In genomic region chr6:67026661-67027060, GRCm38 (mm10) we compare ENCODE assay signal across 18 mouse cellular contexts.
"Had no signal": no experiment of that assay in that cellular context is flagged by ENCODE, and none has a peak within 500 bp of the region (broad histone marks: within the 10 kb centered on the region; RNA-seq: fewer than 3 reads in every experiment).

No protein-coding gene starts in this region.

- DNase-seq: lung, adult 18-20 months; lung, embryonic 14.5 days; lung, postnatal 10 days; lung, postnatal 4 days; retina, postnatal 1 day; right cerebral cortex, adult 18-20 months; right cerebral cortex, postnatal 25 days; right cerebral cortex, postnatal 4 days; spleen, adult 18-20 months; thymus, adult 18-20 months; thymus, postnatal 14 days; thymus, postnatal 36 days had no signal

- H3K27me3 ChIP-seq: neural tube, embryonic 13.5 days; neural tube, embryonic 15.5 days had no signal

- H3K27ac ChIP-seq: midbrain, embryonic 10.5 days; midbrain, embryonic 13.5 days; neural tube, embryonic 13.5 days; neural tube, embryonic 15.5 days had no signal

- H3K4me2 ChIP-seq: lung, embryonic 14.5 days; midbrain, embryonic 13.5 days; neural tube, embryonic 13.5 days; neural tube, embryonic 15.5 days had no signal

- H3K4me3 ChIP-seq: midbrain, embryonic 10.5 days; midbrain, embryonic 13.5 days; myocyte; neural tube, embryonic 13.5 days; neural tube, embryonic 15.5 days had no signal

- H3K36me3 ChIP-seq: midbrain, embryonic 10.5 days; midbrain, embryonic 13.5 days; neural tube, embryonic 13.5 days; neural tube, embryonic 15.5 days had no signal

- H3K9ac ChIP-seq: lung, embryonic 14.5 days; midbrain, embryonic 13.5 days; neural tube, embryonic 13.5 days; neural tube, embryonic 15.5 days had no signal

- ATAC-seq: midbrain, embryonic 13.5 days; midbrain, embryonic 16.5 days had no signal

- H3K9me3 ChIP-seq: midbrain, embryonic 10.5 days; midbrain, embryonic 13.5 days; neural tube, embryonic 13.5 days; neural tube, embryonic 15.5 days had no signal
